Mouse (Mus musculus) liver, embryonic 14.5 days (tissue): ENCODE results near the gene Wasf1.

Experiments used
- CTCF ChIP-seq: IDR thresholded peaks from 2 replicates; pipeline ENCODE4 v1.5.1; 2016; ENCODE audit warnings: antibody characterized with exemption, low read depth, control low read depth
- EP300 ChIP-seq: IDR thresholded peaks from 2 replicates; pipeline ENCODE4 v1.6.1; 2016; ENCODE audit warnings: antibody characterized with exemption, low read depth

GRCm38 (mm10) chr10:40910811-40911210 is 27.5 kb downstream of the Wasf1 start:
- no peak for TF ChIP-seq CTCF
- TF ChIP-seq EP300: no peak
